Mouse (Mus musculus) C2C12 (cell line): Measurements from ENCODE around the gene Vamp4. TPM values are rescaled to one million over a fixed set of nuclear protein-coding genes. Genes with fewer than 3 reads are reported as not detected.
A peak's percentile ranks its signal among the peaks of the same experiment; 100 is the strongest.

ENCODE experiments used
- H3K27me3 ChIP-seq: one replicate; pipeline ENCODE4 v1.6.1; 2011; ENCODE audit not compliant: control insufficient read depth, insufficient read depth, insufficient read length
- H3K36me3 ChIP-seq: one replicate; pipeline ENCODE4 v1.6.1; 2011; ENCODE audit not compliant: control insufficient read depth, insufficient read depth
- H3K4me3 ChIP-seq: one replicate; pipeline ENCODE4 v1.5.1; 2011; ENCODE audit warnings: mild to moderate bottlenecking, control low read depth; ENCODE audit not compliant: poor library complexity, insufficient read depth, severe bottlenecking
- H3K79me2 ChIP-seq: one replicate; pipeline ENCODE4 v1.6.1; 2011; ENCODE audit not compliant: control insufficient read depth, insufficient read depth
- H3K79me3 ChIP-seq: one replicate; pipeline ENCODE4 v1.6.1; 2011; ENCODE audit warnings: low read depth, control low read depth
- H3ac ChIP-seq: one replicate; pipeline ENCODE3; 2011; ENCODE audit warnings: low read depth; ENCODE audit not compliant: control insufficient read depth, insufficient read length
- CEBPB ChIP-seq: IDR thresholded peaks from one replicate; pipeline ENCODE4 v1.6.1; 2011; ENCODE audit warnings: low read depth, mild to moderate bottlenecking, control low read depth, moderate library complexity
- CTCF ChIP-seq: IDR thresholded peaks from one replicate; pipeline ENCODE4 v1.5.1; 2011; ENCODE audit not compliant: control insufficient read depth, insufficient read depth, insufficient read length
- FOSL1 ChIP-seq: IDR thresholded peaks from one replicate; pipeline ENCODE4 v1.8.0; 2011; ENCODE audit warnings: mild to moderate bottlenecking, low read length; ENCODE audit not compliant: poor library complexity, insufficient read depth, severe bottlenecking
- MAX ChIP-seq: IDR thresholded peaks from one replicate; pipeline ENCODE4 v1.6.1; 2011; ENCODE audit warnings: mild to moderate bottlenecking, control low read depth
- MYOD1 ChIP-seq: IDR thresholded peaks from one replicate; pipeline ENCODE4 v1.6.1; 2011; ENCODE audit warnings: low read depth; ENCODE audit not compliant: control insufficient read depth, insufficient read length
- MYOG ChIP-seq: IDR thresholded peaks from one replicate; pipeline ENCODE4 v1.6.1; 2011; ENCODE audit not compliant: control insufficient read depth, insufficient read length; ENCODE audit errors: extremely low read depth
- USF1 ChIP-seq: IDR thresholded peaks from one replicate; pipeline ENCODE4 v1.6.1; 2011; ENCODE audit warnings: low read depth, mild to moderate bottlenecking, control low read depth, moderate library complexity
- polyA plus RNA-seq: library from polyadenylated mRNA; unstranded; fragments of >200 nt; fragmentation: generic; extraction: Trizol; gene quantifications from one replicate; pipeline ENCODE4 v1.2.1, GENCODE M21; 2012; ENCODE audit warnings: missing spikeins

Vamp4 gene
- polyA plus RNA-seq, 1 experiment, result 12.3 TPM

GRCm38 (mm10) chr1:162543231-162543630, 27.1 kb upstream of the Vamp4 start:
- Histone ChIP-seq H3K36me3 (peaks cover 60% of the 10 kb centered on the region), H3K79me3 (peaks cover 21% of the 10 kb centered on the region), H3K79me2 (peaks cover 36% of the 10 kb centered on the region), H3ac (no peak overlapping the region), H3K4me3 (no peak overlapping the region), H3K27me3 (no peaks in the 10 kb centered on the region)
- no peak for TF ChIP-seq CTCF
- no peak for TF ChIP-seq USF1
- no peak for TF ChIP-seq MYOD1
- TF ChIP-seq MAX, result no peak
- no peak for TF ChIP-seq FOSL1
- no peak for TF ChIP-seq MYOG
- no peak for TF ChIP-seq CEBPB

DNA sequence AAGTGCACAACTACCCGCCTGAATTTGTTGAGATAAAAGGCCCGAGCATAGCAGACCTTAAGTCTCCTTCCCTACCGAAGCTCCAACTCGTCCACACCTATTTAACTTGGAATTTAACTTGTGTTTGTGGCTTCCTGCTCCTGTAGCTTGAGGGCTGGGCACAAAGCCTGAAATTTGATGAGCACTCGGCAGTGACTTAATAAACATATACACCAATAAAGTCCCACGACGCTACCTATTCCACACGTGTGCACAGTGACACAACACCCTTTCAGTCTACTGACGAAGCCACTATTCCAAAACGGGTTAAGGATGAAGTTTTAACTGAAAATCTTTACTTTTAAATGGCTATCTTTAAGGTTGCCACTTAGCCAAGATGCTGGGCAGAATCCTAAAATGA, 22.7 kb upstream of the Vamp4 start:
- no peak for TF ChIP-seq USF1
- TF ChIP-seq CTCF, result no peak
- no peak for TF ChIP-seq CEBPB
- TF ChIP-seq MYOG, result no peak
- TF ChIP-seq MYOD1, result no peak
- TF ChIP-seq MAX, result no peak
- TF ChIP-seq FOSL1, result no peak
- H3K36me3 ChIP-seq, result peaks cover 23% of the 10 kb centered on the region
- no peaks in the 10 kb centered on the region for H3K27me3 ChIP-seq
- H3K79me2 ChIP-seq, result peaks cover 36% of the 10 kb centered on the region
- H3K4me3 ChIP-seq, result peak overlapping the region; percentile 65
- H3ac ChIP-seq, result peak overlapping the region; percentile 84
- H3K79me3 ChIP-seq, result peaks cover 21% of the 10 kb centered on the region

DNA sequence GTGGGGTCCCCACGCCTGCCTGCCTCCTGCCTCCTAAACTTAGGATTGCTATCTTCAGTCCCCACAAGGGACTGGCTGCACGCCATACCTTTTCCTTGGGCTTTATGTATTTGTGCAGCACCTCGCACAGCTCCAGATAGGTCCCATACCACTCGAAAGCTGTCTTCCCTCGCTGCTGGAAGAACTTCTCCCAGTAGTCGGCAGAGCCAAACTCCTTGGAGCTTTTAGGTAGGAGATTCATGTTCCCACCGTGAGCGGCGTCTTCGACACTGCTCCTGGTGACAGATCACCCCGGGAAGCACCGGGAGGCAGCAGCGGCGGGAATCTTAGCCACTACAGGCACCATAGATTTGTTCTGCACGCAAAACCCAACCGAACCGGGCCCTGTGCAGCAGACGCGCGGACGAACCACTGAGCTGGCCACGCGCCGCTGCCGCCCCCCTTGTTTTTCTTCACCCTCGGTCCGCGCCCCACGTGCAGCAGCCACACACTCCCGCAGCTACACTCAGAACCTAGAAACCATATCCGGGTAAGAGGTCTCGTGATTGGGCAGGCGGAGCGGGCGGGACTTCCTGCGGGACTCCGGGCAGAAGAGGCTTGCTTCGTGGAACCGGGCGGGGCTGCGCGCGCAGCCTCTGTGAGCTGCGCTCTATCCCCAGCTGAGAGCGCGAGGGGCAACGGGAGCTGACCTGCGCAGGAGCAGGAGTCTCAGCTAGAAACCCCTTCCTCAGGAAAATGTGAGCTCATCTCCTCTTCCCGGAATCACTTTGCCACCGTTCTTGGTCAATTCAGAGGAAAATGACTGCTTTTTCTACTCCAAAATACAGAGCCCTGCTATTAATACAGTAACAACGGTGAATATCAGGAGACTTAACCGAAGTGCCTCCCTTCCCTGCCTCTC, 22.0 kb upstream of the Vamp4 start, which contains the start of gene Mettl13:
TSS of gene Mettl13 (minus strand) at position 536 of the 901 bp plus-strand sequence.
- Histone ChIP-seq H3ac (peak within 1 kb of the TSS; percentile 84), H3K27me3 (no peaks in the 10 kb centered on the region), H3K79me3 (peaks cover 21% of the 10 kb centered on the region), H3K36me3 (peaks cover 16% of the 10 kb centered on the region), H3K79me2 (peaks cover 36% of the 10 kb centered on the region), H3K4me3 (peak within 1 kb of the TSS; percentile 65)
- TF ChIP-seq USF1 (peak; percentile 30), CEBPB (no peak), FOSL1 (no peak), MAX (peak; percentile 94)

DNA sequence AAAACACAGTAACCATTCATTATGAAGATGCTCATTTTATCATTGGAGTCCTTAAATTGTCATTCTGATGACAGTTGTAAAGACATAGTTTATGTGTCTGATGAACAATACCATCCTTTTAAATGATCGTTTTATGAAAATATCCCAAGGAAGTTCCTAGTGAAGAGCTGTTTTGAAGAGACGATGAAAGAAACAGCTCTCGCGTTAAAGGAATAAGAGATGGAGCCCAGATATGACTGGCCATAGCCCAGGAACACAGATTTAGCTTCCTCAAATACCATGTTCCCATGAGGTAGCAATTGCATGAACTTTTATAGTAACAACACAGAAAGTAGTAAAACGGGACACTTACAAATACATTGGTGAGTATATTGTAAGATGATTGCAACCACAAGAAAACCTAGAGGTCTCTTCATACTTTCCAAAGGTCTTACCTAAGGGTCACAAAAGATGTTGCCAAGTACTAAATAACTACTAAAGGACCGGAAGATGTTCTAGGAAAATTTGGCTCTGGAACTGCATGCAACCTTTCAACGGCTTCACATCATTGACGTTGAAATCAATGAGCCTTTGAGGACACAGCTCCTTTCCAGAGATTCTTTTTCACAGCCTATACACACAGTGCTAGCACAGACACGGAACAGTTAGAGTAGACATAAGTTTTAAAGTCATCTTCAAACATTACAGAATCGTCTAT, 21.2 kb upstream of the Vamp4 start:
- TF ChIP-seq MYOG, result no peak
- TF ChIP-seq MAX, result no peak
- no peak for TF ChIP-seq CEBPB
- no peak for TF ChIP-seq USF1
- no peak for TF ChIP-seq FOSL1
- no peak for TF ChIP-seq MYOD1
- no peak for TF ChIP-seq CTCF
- H3K4me3 ChIP-seq, result peak overlapping the region; percentile 65
- no peaks in the 10 kb centered on the region for H3K27me3 ChIP-seq
- H3ac ChIP-seq, result peak overlapping the region; percentile 51
- peaks cover 12% of the 10 kb centered on the region for H3K36me3 ChIP-seq
- peaks cover 21% of the 10 kb centered on the region for H3K79me3 ChIP-seq
- H3K79me2 ChIP-seq, result peaks cover 36% of the 10 kb centered on the region

DNA sequence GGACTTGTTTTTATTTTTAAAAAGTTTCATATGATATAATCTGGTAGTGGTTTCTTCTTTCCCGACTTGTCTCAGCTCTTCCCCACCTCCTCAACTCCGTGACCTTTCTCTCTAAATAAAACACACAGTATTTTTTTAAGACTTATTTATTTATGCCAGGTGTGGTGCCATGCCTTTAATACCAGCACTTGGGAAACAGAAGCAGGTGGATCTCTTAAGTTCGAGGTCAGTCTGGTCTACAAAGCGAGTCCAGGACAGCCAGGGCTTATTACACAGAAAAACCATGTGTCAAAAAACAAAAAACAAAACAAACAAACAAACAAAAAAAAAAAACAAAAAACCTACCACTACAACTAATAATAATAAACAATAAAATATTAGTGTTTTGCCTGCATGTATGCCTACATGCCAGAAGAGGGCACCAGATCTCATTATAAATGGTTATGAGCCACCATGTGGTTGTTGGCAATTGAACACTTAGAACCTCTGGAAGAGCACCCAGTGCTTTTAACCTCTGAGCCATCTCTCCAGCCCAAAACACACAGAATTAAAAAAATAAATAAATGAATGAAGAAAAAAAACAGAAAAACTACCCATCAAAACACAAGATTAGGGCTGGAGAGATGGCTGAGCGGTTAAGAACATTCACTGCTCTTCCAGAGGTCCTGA, 20.6 kb upstream of the Vamp4 start:
- Histone ChIP-seq H3K36me3 (peaks cover 7% of the 10 kb centered on the region), H3K79me2 (peaks cover 35% of the 10 kb centered on the region), H3ac (no peak overlapping the region), H3K4me3 (no peak overlapping the region), H3K27me3 (no peaks in the 10 kb centered on the region), H3K79me3 (peaks cover 21% of the 10 kb centered on the region)
- no peak for TF ChIP-seq MAX
- peak; percentile 4 for TF ChIP-seq CTCF
